Mouse (Mus musculus): ENCODE data around the gene Capn5.

Gene Capn5

DNA sequence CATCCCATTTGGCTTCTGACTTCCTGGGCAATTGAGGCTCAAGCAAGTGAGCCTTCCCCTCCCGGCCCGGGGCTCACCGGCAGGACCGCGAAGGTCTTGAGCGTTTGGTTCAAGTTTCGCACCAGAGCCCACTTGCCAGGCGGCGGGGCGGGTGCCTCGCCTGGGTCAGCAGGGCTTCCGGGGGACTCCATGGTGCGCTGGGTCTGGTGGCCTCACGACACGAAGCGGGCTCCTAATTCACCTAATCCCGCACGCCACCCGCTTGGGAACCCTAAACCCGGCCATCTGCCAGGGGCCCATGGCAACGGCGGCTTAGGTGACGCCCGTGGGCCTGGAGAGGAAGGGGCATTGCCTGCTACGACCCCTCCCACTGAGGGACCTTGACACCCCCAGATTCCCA is 66.8 kb downstream of the Capn5 start:
- DNase-seq (ENCODE audit: low read depth, low spot score): no peak

- no peak for DNase-seq (ENCODE audit: low read depth, low spot score)
Measured at GRCm38 (mm10) chr7:98109771-98110170, 68.3 kb downstream of the Capn5 start.

DNA sequence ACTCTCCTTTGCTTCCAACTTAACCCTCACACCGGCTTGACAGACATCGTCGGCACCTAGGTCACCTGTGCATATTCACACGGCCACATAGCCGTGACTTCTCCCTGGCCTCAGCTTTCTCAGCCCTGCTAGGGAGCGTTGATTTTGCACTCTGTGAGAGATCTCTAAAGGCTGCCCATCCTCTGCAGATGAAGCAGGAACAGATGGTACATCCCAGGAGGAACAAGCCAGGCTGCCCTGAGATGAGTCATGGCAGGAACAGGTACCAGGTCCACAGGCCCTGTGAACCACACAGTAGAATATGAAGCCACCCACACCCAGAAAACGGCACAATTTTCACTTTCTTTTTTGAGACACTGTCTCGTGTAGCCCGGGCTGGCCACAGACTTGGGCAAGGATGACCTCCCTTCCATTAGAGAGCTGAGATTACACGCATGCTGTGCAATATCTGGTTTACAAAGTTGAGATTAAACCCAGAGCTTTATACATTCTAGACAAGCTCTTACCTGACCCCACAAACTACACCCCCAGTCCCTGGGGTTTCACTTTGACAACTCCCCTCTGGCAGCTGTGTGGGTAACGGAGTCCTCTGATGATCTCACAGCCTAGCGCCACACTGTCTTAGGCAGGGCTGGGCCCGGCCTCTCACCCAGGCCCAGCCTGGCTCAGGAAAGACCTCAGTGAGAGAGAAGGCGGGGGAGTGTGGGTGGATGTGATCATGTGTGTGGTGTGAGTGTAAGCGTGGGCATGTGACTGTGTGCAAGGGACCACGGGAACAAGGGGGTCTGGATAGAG is 69.2 kb downstream of the Capn5 start:
- DNase-seq (ENCODE audit: low read depth, low spot score): no peak

DNA sequence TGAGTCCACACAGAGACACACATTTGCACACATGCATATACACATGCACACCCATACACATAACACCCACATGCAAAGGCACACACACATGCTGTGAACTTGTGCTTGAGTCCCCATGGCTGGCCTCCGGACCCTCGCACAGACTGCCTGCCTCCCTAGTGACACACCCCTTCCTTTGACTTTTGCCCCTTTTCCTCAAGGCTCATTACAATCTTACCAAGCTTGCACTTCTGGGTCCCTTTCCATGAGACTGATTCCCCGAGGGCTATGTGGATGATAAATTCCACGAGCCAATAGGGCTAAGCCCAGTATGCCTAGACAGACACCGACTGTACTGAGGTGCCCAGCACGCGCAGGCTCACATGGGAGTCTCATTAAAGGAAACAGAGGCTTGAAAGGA is 71.8 kb downstream of the Capn5 start:
- DNase-seq (ENCODE audit: low read depth, low spot score): no peak

GRCm38 (mm10) chr7:98104481-98105435 is 73.3 kb downstream of the Capn5 start:
- DNase-seq (ENCODE audit: low read depth, low spot score): no peak

- DNase-seq (ENCODE audit: low read depth, low spot score): no peak
Measured at GRCm38 (mm10) chr7:98103942-98104292, 74.2 kb downstream of the Capn5 start.

- no peak for DNase-seq (ENCODE audit: low read depth, low spot score)
Measured at GRCm38 (mm10) chr7:98103002-98103941, 74.8 kb downstream of the Capn5 start.

DNA sequence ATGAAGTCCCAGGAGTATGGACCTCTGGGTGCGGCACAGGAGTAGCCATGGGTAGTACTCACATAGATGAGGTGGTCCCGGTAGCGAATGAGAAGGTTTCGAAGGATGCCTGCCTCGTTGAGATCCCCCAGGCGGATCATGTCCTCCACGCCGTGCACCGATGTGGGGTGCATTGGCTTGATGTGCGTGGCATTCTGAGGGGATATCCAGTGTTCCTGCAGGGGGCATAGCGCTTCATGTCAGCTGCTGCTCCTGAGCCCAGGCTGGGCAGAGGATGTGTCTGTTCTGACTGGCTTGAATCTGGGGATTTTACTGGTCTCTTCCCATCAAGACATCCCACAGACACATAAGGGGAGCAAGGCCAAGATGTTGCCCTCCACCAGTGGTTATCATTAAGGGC is 75.6 kb downstream of the Capn5 start:
- no peak for DNase-seq (ENCODE audit: low read depth, low spot score)

DNA sequence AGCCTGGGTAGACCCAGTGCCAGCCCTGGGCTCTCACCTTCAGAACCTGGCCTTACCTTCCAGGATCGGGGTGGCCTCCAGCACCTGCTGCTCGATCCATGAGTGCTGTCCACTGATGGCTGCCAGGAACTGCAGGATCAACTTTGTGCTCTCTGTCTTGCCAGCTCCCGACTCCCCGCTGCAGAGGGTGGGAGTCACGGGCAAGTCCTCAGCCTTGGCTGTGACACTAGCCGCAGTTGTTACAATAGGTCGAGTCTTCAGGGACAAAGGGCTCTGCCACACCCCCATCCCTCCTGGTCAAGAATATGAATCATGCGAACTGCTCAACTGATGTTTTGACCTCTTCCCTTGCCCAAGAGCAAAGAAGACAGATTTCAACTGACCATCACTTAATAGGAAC is 80.5 kb downstream of the Capn5 start:
- DNase-seq (ENCODE audit: low read depth, low spot score): no peak

DNA sequence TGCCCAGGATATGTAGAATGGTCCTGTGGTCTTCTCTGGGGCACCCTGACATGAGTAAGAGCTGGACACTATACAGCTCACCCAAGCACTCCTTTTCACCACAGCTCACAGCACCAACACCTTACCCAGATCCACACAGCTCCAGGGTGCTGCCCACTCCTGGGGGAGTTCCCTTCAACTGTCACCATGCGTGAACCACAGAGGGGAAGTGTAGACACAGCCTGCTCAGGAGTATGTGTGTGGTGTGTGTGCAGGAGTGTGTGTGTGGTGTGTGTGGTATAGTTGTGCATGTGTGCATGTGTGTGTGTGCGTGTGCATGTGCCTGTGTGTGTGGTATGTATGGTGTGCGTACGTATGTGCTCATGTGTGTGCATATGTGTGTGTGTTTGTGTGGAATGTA is 82.2 kb downstream of the Capn5 start:
- DNase-seq (ENCODE audit: low read depth, low spot score): no peak

DNA sequence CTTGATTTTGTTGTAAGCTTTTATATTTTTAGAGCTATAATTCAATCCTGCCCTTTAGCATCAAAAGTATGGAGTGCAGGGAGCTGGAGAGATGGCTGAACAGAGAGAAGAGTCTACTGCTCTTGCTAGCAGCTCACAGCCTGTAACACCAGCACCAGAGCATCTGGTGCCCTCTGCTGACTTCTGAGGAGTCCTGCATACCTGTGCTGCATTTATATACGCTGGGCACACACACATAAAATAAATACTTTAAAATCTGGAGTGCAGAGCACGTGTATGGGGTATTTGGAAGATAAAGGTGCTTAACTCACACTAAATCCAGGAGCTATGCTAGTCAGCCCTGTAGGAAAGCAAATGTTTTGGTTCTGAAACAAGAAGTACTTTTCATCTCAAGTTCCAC is 91.7 kb downstream of the Capn5 start:
- no peak for DNase-seq (ENCODE audit: low read depth, low spot score)

- DNase-seq (ENCODE audit: low read depth, low spot score): no peak
Measured at GRCm38 (mm10) chr7:98085314-98085713, 92.8 kb downstream of the Capn5 start.

DNA sequence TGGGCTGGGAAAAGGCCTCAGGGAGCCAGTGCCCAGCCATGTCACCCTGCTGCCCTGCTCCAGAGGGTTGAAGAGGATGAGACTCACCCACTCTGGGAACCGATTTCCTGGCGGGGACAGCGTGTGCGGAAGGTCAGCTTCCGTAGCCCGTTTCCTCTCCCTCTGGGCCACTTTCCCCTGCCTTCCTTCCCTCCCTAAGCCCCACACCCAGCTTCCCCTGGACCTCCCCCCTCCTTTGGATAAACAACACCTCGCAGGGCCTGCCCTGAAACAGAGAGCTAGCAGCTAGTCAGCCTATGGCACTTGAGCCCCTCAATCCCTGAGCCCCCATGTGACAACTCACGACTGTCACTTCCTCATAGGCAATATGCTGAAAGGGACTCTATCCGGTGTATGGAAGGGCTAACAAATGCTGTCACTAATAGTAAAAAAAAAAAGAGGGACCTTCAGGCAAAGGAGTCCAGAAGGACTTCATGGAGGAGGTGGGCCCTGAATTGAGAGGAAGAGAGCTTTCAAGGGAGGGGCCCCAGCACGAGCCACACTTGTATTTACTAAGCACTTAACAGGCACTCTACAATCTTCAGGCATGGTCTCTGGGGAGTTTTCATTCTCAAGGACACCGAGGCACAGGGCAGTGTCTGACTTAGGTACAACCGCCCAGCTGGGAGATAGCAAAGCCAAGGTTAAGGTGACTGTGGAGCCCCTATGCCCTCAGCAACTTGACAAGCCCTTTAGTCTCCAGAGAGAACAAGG is 93.4 kb downstream of the Capn5 start:
- DNase-seq (ENCODE audit: low read depth, low spot score): no peak

GRCm38 (mm10) chr7:98082376-98082775 is 95.7 kb downstream of the Capn5 start:
- DNase-seq (ENCODE audit: low read depth, low spot score): no peak

DNA sequence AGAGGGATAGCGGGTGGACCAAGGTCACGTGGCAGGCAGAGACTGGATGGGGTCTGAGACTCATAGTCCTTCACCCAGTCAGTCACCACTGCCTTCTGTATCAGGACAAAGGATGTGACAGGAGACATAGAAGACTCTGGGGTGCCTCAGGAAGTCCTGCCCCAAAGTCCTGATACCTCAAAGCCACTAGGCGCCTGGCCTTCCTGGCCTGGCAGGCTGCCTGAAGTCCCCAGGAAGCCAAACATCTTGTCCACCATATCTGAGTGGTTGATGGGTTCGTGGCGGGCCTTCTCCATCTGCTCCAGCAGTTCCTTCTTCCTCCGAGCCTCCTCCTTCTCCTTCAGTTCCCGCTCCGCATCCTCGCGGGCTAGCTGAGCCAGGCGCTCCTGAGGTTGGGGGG is 100.6 kb downstream of the Capn5 start:
- DNase-seq (ENCODE audit: low read depth, low spot score): no peak

DNA sequence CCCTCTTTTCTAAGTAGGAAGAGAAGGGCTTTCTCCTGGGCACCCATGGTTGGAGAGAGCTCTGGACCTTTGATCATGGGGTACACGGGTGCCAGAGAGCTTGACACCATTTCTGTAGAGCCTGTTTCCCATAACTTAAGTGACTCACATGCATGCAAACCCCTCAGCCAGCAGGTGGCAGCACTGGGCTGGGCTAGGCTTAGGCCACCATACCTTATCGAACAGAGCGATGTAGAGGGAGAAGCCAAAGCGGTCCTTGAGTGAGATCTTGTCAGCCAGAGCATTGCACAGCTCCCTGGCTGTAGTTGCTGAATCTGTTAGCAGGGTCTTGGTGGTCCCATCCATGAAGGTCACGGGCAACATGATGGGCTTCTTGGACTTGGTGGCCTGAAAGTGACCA is 106.5 kb downstream of the Capn5 start:
- peak; percentile 48 for DNase-seq (ENCODE audit: low read depth, low spot score)

Measured in WW6 (cell line).